In the genomic region with DNA sequence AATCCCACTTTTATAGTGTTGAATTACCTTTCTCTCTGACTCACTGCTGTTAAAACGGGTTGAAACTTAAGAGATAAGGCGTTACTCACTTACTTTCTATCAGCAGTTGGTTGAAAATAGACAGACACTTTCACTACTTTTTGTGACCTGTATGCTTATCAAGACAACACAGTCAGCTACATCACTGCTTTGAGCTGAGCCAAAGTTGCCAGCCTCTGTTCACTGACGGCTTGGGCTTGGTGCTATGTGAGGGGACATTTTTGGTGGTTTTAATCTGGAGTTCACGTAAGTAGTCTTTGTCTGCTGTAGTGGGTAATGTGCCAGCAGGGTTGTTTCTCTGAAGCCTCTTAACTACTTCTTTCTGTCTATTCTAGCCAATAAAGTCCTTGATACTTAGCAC, we compare ENCODE assay signal across 18 mouse cellular contexts. TPM values are rescaled to one million over a fixed set of nuclear protein-coding genes. Genes with fewer than 3 reads are reported as not detected.
DNase-seq lines count a peak whose midpoint lies in the region; ATAC-seq lines count a peak whose summit lies in the region.
"Had no signal": no experiment of that assay in that cellular context is flagged by ENCODE, and none has a peak within 500 bp of the region (broad histone marks: within the 10 kb centered on the region; RNA-seq: fewer than 3 reads in every experiment).

No protein-coding gene starts in this region.

- no peak overlapping the region for H3K4me2 ChIP-seq in heart, embryonic 14.5 days (ENCODE audit: low read length)
- no peak overlapping the region for H3K4me2 ChIP-seq in liver, embryonic 15.5 days
- H3K4me2 ChIP-seq: embryonic facial prominence, embryonic 15.5 days; hindbrain, embryonic 14.5 days; limb, embryonic 12.5 days; midbrain, embryonic 12.5 days had no signal

- peak overlapping the region; percentile 56 to 62; a peak in 3 of 4 replicates for H3K27ac ChIP-seq in heart, embryonic 14.5 days (replicated peaks in 1 of 2; ENCODE audit: control insufficient read depth in 1 of 2, insufficient read depth in 1 of 2, low read depth in 2 of 2, low read length in 2 of 2)
- peak overlapping the region; percentile 41; the same call in 1 of the 2 replicates for H3K27ac ChIP-seq in liver, embryonic 15.5 days (replicated peaks)
- H3K27ac ChIP-seq: embryonic facial prominence, embryonic 15.5 days; hindbrain, embryonic 14.5 days; limb, embryonic 12.5 days; midbrain, embryonic 12.5 days had no signal

- H3K9ac ChIP-seq in heart, embryonic 14.5 days (ENCODE audit: low read length): no peak overlapping the region
- H3K9ac ChIP-seq in liver, embryonic 15.5 days: no peak overlapping the region
- H3K9ac ChIP-seq: embryonic facial prominence, embryonic 15.5 days; hindbrain, embryonic 14.5 days; limb, embryonic 12.5 days; midbrain, embryonic 12.5 days had no signal

- H3K9me3 ChIP-seq in heart, embryonic 14.5 days (ENCODE audit: control insufficient read depth, low read length): no peaks in the 10 kb centered on the region
- H3K9me3 ChIP-seq in liver, embryonic 15.5 days (replicated peaks): no peaks in the 10 kb centered on the region
- H3K9me3 ChIP-seq: embryonic facial prominence, embryonic 15.5 days; limb, embryonic 12.5 days; midbrain, embryonic 12.5 days had no signal

- peak; percentile 3 for DNase-seq in Muller cell, postnatal 12 days (ENCODE audit: inconsistent ontology term)
- peak; percentile 45 for DNase-seq in c-Kit-positive CD71-positive TER-119-positive erythroid progenitor cells, embryonic 14.5 days (ENCODE audit: low spot score)
- no peak for DNase-seq in ovary, postnatal 36 days (ENCODE audit: low spot score)
- no peak for DNase-seq in thymus, postnatal 25 days
- DNase-seq: adrenal gland, postnatal 14 days; cerebellum, adult 11-12 months; kidney, postnatal 14 days; layer of hippocampus, postnatal 36 days; thymus, adult 2 months had no signal

- peaks cover 0 to 3% of the 10 kb centered on the region in 2 experiments; a peak in 1 of 4 replicates for H3K4me1 ChIP-seq in heart, embryonic 14.5 days (ENCODE audit: control insufficient read depth in 2 of 2, insufficient read depth in 2 of 2, low read length in 2 of 2)
- H3K4me1 ChIP-seq in liver, embryonic 15.5 days (replicated peaks): peaks cover 5% of the 10 kb centered on the region; the same call in 1 of the 2 replicates
- H3K4me1 ChIP-seq: embryonic facial prominence, embryonic 15.5 days; limb, embryonic 12.5 days; midbrain, embryonic 12.5 days had no signal

- no peaks in the 10 kb centered on the region for H3K27me3 ChIP-seq in heart, embryonic 14.5 days (ENCODE audit: control insufficient read depth, insufficient read depth, low read length)
- no peaks in the 10 kb centered on the region for H3K27me3 ChIP-seq in liver, embryonic 15.5 days
- H3K27me3 ChIP-seq: embryonic facial prominence, embryonic 15.5 days; limb, embryonic 12.5 days; midbrain, embryonic 12.5 days had no signal

- 21% methylated on average over 4 of the region's 4 CpGs for WGBS in heart, embryonic 14.5 days
- 29% methylated on average over 4 of the region's 4 CpGs for WGBS in liver, embryonic 15.5 days (ENCODE audit: insufficient replicate concordance)

- peaks cover 51% of the 10 kb centered on the region for H3K36me3 ChIP-seq in heart, embryonic 14.5 days (ENCODE audit: control insufficient read depth, insufficient read depth, low read length)
- H3K36me3 ChIP-seq in liver, embryonic 15.5 days (replicated peaks): peaks cover 53% of the 10 kb centered on the region

- no peak overlapping the region for H3K4me3 ChIP-seq in heart, embryonic 14.5 days (ENCODE audit: control insufficient read depth in 1 of 2, insufficient read depth in 1 of 2, low read depth in 1 of 2, low read length in 2 of 2)
- H3K4me3 ChIP-seq in liver, embryonic 15.5 days (replicated peaks): no peak overlapping the region
- H3K4me3 ChIP-seq: embryonic facial prominence, embryonic 15.5 days; limb, embryonic 12.5 days; midbrain, embryonic 12.5 days had no signal

- ATAC-seq in heart, embryonic 14.5 days (ENCODE audit: insufficient number of reproducible peaks, insufficient read depth, low FRiP score, low read depth): no peak; the same call in 1 of the 2 replicates
- ATAC-seq in liver, embryonic 15.5 days (ENCODE audit: insufficient read depth): peak; percentile 65
- ATAC-seq in CD4-positive, CD25-positive, alpha-beta regulatory T cell, adult 4 months: no peak
- ATAC-seq: intestine, postnatal 0 days; lung, postnatal 0 days had no signal

RNA-seq across cellular contexts. Expression of gene Metap1d, which starts 28.5 kb away (rescaled TPM):
- polyA plus RNA-seq in heart, embryonic 14.5 days (2014; fragmentation: Nextera tagmentation; extraction: Ambion mirVana): 43.1 and 44.4 TPM in 2 replicates
- polyA plus RNA-seq in liver, embryonic 15.5 days (2015; fragmentation: Nextera tagmentation; extraction: Ambion mirVana): 21.0 and 21.4 TPM in 2 replicates
- polyA plus RNA-seq in CD4-positive, CD25-positive, alpha-beta regulatory T cell, adult 4 months (2017; shearing (Covaris generic)): 10 to 100 TPM; 31.5 to 35.3 TPM

RNA-seq across cellular contexts. Expression of gene Hat1, which starts 35.8 kb away (rescaled TPM):
- 107 TPM in 2 replicates for polyA plus RNA-seq in heart, embryonic 14.5 days (2014; fragmentation: Nextera tagmentation; extraction: Ambion mirVana)
- 94.9 and 107 TPM in 2 replicates for polyA plus RNA-seq in liver, embryonic 15.5 days (2015; fragmentation: Nextera tagmentation; extraction: Ambion mirVana)
- 10 to 100 TPM; 57.1 to 58.8 TPM for polyA plus RNA-seq in CD4-positive, CD25-positive, alpha-beta regulatory T cell, adult 4 months (2017; shearing (Covaris generic))

RNA-seq across cellular contexts. Expression of gene Slc25a12, which starts 57.0 kb away (rescaled TPM):
- polyA plus RNA-seq in heart, embryonic 14.5 days (2014; fragmentation: Nextera tagmentation; extraction: Ambion mirVana): 118 and 123 TPM in 2 replicates
- polyA plus RNA-seq in liver, embryonic 15.5 days (2015; fragmentation: Nextera tagmentation; extraction: Ambion mirVana): 25.5 and 25.6 TPM in 2 replicates
- 10 to 100 TPM; 74.4 to 89.2 TPM for polyA plus RNA-seq in CD4-positive, CD25-positive, alpha-beta regulatory T cell, adult 4 months (2017; shearing (Covaris generic))

Comparison
In these comparisons a context has a peak if more than half of its experiments do, and no peak if none do; other contexts are left out.
1. DNase-seq: peak in Muller cell, postnatal 12 days (single experiment) and c-Kit-positive CD71-positive TER-119-positive erythroid progenitor cells, embryonic 14.5 days (single experiment); none in ovary, postnatal 36 days (single experiment) and thymus, postnatal 25 days (single experiment).